Mouse (Mus musculus) cerebellum, adult 8-10 months (tissue): ENCODE data around the gene Ssmem1.

Source experiments
- DNase-seq: peaks from one replicate; pipeline ENCODE4 v3.0.0; 2022

The Ssmem1 gene

DNA sequence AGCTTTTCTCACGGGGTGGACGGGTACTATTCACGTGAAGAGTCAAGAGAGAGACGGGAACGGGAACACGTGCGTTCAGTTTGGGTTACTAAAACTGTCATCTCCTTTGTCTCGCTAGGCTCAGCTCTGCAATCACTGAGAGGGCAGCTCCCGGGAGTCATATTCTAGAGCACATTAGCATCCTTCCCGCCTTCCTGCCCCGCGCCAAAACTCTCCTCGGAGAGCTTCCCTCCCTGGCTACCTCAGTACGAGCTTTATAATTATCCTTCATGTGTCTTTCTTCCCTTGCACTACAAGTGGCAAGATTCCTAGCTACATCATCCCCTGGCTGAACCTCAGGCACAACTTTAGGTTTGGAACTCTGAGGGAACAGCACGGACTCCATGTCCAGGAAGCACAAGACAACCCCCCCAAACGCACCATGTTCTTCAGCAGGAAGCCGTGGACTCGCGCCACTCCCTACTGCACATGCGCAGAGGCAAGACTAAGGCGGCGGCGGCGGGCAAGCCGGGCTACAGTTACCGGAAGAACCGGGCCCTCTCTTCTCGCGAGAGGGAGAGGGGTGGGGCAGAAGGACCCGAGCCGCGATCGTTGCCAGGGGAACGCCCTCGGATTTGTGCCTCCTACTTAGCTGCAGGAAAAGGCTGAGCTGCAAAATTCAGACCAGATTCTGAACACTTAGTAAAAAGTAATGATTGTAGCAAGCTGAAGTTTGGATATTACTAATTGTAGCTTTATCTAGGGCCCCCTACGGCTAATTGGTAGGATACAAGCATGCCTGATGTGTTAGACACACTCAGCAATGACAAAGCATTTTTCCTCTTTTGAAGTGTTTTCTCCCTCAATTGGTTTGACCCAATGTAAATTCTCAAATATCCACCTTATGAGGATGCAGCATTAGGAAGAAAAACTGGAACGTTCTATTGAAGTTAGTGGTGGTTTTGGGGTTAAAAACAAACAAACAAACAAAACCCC is at the start of gene Ssmem1, which contains the start of gene Tmem209:
Ssmem1 (plus strand) TSS at position 585 of the 975 bp plus-strand sequence.
Tmem209 (minus strand) TSS at position 519 of the 975 bp plus-strand sequence.
- peak; percentile 98 for DNase-seq

GRCm38 (mm10) chr6:30460750-30461446 is 48.8 kb upstream of the Ssmem1 start:
- DNase-seq: peak; percentile 85

DNA sequence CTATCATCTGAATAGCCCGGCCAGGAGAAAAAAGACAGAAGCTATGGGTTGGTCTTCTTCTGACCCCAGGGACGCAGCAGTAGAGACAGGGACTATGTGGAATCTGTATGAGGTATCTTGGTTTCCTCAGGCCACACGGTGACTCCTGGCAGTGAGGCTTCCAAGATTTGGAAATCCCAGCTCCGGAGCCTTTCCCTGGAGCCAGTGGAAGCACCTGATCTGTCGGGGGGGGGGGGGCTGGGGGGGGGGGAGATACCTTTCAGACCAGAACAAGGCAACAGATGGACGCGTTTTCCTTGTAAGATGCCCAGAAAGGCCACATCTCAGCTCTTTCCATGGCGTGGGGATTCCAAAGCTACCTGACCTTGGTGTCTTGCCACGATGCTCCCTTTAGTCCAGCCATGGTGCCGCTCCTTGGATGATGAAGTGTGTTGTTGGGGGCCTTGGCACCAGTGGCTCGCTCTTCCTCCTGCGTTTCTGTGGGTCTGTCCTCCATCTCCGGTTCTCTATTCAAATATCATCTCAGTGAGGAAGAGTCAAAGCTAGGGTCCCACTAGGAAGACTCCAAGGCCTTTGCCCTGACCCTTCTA is 47.8 kb upstream of the Ssmem1 start:
- no peak for DNase-seq

- DNase-seq: no peak
Observed at GRCm38 (mm10) chr6:30462822-30463221, 46.8 kb upstream of the Ssmem1 start.

DNA sequence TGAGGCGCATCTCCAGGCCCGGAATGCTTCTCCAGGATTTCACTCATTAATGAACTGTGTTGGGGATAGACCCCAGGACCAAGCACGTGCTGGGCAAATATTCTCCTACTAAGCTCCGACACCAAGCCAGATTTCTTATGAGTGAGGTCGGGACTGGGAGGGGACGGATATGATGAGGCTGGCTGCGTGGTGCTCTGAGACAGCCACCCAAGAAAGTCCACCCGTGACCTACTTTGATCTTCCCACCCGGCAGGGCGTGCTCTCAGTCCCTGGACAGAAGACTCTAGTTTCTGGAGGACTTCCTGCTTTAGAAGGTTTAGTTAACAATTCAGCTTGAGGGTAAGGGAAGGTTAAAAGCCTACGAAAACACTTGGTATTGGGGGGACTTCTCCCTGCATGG is 44.1 kb upstream of the Ssmem1 start:
- no peak for DNase-seq

- DNase-seq: no peak
Observed at GRCm38 (mm10) chr6:30468058-30468457, 41.6 kb upstream of the Ssmem1 start.

GRCm38 (mm10) chr6:30468684-30469083 is 41.0 kb upstream of the Ssmem1 start:
- DNase-seq: peak; percentile 58

DNA sequence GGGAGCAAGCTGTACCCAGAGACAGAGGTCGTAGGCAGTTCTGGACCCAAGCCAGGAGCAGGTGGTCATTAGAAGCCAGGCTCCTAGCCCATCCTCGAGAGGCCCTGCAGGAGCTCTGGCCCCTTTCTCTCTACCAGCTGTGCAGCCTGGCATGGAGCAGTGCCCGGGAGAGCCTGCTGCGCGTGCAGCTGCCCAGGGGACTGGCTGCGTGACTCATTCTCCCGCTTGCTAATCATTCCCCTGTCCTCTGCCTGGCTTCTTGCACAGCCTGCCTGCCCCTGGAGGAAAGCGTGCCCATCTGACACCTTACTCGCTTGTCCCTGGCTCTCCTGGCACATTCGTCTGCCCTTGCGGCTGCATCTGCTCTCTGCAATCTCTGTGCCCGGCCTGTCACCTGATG is 40.3 kb upstream of the Ssmem1 start:
- DNase-seq: peak; percentile 88

DNA sequence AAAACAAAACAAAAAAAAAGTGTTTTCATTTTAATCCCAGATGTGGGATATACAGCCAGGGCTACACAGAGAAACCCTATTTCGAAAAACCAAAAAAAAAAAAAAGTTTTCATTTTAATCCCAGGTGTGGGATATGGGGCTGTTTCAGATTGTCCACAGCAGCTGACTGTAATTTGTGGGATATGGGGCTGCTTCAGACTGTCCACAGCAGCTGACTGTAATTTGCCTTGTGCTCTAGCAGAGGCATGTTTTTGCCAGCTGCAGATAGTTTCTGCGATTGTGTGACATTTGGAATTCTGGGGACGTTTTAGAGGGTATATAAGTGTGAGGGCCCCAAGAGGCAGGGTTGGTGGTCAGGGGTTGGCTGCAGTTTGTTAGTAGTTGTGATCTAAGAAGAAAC is 37.9 kb upstream of the Ssmem1 start:
- DNase-seq: no peak

DNA sequence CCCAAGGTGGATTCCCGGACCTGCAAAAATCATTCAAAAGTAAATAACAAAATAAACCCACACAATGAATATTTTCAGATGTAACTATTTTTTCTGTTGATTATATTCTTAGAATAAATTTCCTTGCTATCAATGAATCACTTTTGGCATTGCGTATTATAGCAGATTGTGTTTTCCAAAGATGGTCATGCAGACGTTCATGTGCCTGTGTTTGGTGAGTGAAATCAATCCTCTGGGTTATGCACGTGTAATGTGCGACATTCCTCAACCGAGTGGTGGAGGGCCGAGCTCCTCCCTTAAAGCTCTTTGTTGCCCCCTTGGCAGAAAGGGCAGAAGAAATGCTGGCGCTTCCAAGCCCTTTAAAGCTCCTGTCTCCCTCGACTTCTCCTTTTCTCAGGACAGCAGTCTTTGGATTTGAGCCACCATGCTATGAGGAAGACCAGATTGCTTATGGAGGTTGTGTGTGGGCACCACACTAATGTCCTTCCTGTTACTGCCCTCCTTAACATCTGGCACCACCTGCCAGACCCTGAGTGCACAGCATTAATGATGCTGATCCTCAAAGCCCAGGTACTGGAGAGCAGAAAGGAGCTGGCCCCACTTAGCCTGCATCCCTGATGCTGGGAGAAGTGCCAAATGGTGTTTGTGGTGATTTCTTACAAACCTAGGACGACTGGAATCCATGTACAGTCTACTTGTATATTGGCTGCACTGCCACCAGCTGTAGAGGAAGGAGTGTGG is 33.5 kb upstream of the Ssmem1 start:
- no peak for DNase-seq

DNA sequence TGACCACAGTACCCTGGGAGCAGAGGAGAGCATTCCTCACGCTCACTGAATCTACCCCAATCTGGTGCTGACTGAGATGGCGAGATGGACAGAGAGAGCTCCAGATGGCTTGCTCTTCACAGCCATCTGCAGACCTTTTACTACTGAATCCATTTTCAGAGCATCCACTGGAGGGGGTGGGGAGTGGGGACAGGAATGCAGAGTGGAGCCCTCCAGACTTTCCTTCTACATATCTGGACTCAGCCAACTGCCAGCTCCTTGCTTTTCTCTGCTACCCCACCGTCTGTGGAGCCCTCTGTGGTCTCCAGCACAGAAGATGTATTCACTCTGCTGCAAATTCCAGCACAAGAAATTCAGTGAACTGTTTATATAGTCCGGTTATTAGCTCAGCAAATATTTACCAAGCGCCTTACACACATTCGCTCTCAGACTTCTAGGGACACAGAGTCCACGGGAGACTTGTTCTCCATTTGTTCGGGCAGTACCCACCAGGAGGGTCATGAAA is 32.4 kb upstream of the Ssmem1 start:
- peak; percentile 63 for DNase-seq

DNA sequence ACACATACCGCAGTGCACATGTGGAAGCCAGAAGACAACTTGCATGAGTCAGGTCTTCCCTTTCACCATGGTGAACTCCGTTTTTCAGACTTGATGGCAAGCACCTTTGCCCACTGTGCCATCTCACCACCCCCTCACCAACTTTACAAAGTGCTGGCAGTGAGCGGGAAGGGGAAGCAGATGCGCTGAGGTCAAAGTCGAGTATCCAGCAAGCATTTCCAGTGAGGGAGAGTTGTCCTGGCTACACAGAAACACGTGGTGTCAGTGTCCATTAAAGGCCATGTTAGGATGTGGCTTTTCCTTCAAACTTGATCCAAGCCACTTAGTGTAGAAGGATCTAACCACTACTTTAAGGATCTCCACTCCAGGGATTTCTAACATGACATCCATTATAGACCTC is 31.9 kb upstream of the Ssmem1 start:
- DNase-seq: no peak

- no peak for DNase-seq
Observed at GRCm38 (mm10) chr6:30479418-30479817, 30.2 kb upstream of the Ssmem1 start.

DNA sequence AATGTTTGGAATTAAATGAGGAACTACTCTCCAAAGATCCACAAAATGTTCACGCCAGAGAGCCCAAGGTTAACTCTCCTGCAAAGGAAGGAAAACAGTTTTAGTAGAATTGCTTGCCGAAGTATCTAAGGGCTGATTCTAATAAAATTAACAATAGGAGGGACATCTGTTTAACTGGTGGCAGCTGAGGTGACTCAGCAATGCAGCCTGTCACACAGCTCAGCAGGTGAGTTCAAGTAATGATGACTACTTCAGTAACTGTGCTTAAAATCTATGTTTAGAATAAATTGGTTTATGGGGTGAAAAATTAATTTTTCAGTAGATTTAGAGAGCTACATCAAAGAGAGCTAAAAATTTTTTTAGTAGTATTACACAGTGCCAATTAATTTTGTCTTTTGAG is 26.7 kb upstream of the Ssmem1 start:
- DNase-seq: no peak

- DNase-seq: no peak
Observed at GRCm38 (mm10) chr6:30486504-30486903, 23.1 kb upstream of the Ssmem1 start.

DNA sequence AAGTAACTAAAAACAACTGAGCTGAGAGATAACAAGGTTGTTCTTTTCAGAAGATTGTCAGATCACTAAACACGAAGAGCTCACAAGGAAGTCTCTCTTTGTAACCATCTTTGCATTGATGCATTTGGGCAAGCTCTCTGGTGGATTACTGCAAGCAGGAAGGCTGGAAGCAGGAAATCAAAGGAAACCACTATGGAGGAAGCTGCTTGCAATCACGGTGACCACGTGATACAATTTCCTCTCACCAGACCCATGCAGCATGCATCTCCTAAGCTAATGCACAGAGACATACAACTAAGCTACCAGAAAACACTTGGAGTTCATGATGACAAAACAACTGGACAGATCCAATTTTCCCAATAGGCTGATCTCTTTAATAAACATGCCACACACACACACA is 10.6 kb upstream of the Ssmem1 start:
- no peak for DNase-seq

GRCm38 (mm10) chr6:30508824-30509223 is 825 bp upstream of the Ssmem1 start:
- no peak for DNase-seq

- peak; percentile 19 for DNase-seq
Observed at GRCm38 (mm10) chr6:30510291-30510690, 642 bp downstream of the Ssmem1 start.

DNA sequence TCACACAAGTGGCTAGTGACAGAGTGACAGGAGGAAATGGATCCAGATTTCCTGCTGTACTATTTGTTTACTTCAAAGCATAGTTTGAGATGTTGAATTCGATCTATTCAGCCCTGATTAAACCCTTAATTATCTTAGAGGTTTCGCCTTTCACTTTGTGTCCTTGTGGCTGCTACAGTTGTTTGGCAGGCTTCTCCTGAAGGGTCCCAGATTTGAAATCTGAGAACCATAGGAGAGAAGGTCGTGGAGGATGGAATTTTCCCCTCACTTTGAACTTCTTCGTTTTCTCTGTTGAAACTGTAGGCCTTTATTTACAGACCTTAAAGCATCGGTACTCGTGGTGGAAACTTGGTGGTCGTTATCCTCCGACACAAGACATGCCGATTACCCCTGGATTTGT is 4.6 kb downstream of the Ssmem1 start:
- no peak for DNase-seq

- no peak for DNase-seq
Observed at GRCm38 (mm10) chr6:30520400-30520799, 10.8 kb downstream of the Ssmem1 start.

- no peak for DNase-seq
Observed at GRCm38 (mm10) chr6:30525456-30526332, 16.0 kb downstream of the Ssmem1 start.
